Mouse (Mus musculus) lung, adult 2 months (tissue): ENCODE measurements around the gene Cenpu.

Source experiments
- CTCF ChIP-seq: fragments of 200-500 bp; IDR thresholded peaks from 2 replicates; pipeline ENCODE4 v1.5.1; 2011; ENCODE audit warnings: mild to moderate bottlenecking, low read length, control low read depth; ENCODE audit not compliant: insufficient read depth
- POLR2A ChIP-seq: fragments of 200-500 bp; IDR thresholded peaks from 2 replicates; pipeline ENCODE4 v1.6.1; 2011; ENCODE audit warnings: low read depth, mild to moderate bottlenecking, control low read depth, low read length, borderline replicate concordance; ENCODE audit errors: extremely low read depth

GRCm38 (mm10) chr8:46595593-46595992, 43.8 kb downstream of the Cenpu start:
- TF ChIP-seq CTCF (no peak), POLR2A (no peak)
